Mouse (Mus musculus) urinary bladder, postnatal 4 days (tissue): Measurements from ENCODE around the gene Dupd1.

Source experiments
- DNase-seq, 2 experiments: peaks; one replicate each; pipeline ENCODE4 v3.0.0; 2021 to 2022; ENCODE audit warnings: low spot score in 2 of 2

Gene Dupd1

DNA sequence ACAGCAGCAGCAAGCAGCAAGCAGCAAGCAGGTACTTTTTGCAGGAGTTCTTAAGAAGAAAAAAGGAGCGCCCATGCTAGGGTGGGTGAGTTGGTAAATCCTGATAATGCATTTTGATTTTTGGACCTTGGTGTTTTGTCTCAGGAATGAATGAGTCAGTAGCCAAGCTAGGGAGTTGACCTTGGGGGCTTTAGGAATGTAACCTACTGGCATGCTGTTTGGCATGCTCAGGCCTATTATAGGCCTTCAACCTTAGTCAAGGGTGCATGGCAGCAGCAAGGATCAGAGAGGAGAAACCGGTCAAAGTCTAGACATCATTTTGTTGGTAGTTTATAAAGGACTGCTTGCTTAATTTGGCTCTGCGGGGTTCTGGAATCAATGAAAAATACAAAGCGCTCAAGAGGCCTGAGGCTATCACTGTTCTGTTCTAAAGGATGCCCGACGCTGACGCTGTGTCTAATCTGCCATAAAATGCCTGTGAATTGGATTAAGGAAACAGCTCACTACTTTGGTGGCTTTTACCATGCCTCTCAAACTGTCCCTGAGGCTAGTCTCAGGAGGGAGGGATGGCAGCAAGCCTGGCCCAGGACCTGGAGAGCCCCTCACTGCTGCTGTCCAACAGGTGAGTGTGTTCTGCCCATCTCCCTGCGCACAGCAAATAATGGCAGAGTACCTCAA, 7.8 kb upstream of the Dupd1 start:
- no peak for DNase-seq

DNA sequence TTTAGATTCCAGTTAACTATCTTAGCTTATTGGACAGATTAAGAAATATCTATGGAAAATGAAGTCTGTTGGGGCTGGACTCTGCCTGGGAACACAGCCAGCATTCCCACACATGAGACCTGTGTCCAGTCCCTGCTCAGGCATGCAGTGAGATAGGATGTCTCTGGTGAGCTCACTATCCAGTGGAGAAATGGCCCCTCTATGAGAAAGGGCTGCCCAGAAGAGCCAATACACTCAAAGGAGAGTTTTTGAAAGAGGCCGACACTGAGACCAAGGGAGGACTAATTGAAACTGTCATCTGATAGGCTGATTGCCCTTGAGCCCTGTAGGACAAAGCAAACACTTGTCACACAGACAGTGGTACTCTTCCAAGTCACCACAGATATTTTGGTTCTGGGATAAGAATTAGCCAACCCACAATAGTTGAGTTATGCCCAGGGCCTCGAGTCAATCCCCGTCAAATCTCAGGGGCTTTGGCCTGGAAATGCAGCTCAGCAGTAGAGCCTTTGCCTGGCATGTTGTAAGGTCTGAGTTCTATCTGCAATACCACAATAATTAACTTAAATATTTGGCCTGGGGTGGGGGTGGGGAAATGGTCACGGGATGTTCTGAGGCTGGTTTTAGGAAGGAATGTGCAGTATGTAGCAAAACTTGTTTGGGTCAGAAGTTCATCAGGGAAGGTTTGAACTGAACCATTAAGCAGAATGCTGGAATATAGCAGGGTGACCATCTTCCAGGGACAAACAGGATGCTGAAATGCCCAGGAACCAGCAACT, 6.2 kb upstream of the Dupd1 start:
- no peak for DNase-seq

DNA sequence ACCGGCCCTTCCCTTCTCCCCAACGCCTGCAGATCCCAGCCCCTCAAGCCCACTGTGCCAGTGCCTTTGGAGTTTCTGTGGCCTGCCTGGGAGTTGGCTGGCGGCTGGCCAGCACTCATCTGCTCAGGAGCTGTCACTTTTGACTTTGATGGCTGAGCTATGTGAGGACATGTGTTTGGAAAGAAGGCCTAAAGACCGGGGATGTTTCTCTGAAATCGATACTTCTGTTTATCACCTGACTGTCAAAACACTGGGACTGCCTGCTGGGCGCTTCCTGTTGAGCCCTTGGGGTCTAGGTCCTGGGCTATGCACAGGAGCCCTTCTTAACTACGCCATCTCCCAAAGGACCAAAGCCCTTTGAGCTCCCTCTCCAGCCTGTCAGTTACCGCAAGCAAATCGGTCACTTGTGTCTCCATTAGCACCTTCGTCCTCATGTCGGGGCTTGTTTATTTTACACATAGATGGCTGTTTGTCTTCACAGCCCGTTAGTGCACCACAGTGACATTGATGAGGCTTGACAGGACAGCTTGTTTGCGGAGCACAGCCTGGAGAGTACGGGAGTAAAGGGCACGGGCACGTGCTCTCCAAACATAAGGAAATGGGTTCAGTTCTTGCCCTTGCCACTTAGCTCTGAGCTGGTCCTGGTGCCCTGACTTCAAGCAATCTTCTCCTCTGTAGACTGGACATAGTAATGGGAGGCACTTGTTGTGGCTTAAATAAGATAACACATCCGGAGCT, 5.4 kb upstream of the Dupd1 start:
- DNase-seq = no peak

- DNase-seq = no peak
Observed at GRCm38 (mm10) chr14:21711231-21711630, 3.1 kb downstream of the Dupd1 start.

DNA sequence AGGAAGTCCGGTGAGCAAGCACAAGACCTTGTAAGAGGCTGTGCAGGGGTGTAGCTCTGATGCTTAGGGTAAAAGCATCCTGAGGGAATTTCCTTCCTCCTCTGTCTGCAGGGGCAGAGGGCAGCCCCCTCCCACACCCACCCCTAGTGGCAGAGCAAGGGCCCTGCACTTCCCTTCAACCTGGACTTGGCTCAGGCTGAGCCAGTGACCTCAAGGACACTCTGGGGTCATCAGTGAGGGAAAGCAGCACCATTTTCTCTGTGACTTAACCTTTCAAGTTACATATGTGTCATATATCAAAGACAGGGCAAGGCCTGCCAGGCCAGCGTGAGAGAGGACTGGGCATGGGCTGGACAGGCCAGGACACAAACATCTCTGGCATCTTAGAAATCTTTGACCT, 4.8 kb downstream of the Dupd1 start:
- DNase-seq = no peak

DNA sequence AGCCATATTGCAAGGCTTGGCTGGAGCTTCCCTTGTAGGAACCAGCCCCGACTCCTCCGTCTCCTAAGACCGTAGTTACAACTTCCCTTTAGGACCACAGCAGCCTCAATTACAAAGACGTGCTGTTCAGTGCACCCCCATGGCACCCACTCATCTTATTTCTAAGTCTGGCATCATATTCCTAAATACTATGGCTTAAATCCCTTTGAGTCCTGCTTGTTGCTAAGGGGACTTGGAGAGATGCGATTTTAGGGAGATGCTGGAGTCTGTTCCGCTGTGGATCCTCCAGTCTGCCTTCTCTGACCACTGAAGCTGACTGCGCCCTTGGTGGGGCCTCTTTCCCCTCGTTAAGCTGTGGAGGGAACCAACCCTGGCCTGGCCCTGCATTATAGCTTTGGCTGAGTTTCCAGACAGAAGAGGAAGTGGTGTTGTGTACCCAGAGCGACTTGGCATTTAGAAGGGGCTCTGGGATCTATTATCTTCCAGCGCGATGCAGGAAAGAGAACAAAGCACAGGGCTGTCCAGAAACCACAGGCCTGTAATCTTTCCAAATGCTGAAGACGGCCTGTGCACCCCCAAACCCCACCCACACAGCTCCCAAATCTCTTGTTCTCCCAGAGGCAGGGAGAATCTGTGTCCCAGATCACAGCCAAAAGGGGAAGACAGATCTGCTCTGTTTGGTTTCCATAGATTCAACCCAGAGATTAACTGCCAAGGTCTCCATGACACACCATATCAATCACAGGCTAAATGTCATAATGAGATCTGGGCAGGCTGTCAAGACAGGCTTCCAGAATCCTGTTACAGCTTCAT, 7.4 kb downstream of the Dupd1 start:
- peak in 1 of 2 experiments; percentile 39 for DNase-seq

GRCm38 (mm10) chr14:21705462-21705861, 8.9 kb downstream of the Dupd1 start:
- no peak for DNase-seq

GRCm38 (mm10) chr14:21703255-21703654, 11.1 kb downstream of the Dupd1 start:
- no peak for DNase-seq

- DNase-seq = no peak
Observed at GRCm38 (mm10) chr14:21702691-21703090, 11.7 kb downstream of the Dupd1 start.

DNA sequence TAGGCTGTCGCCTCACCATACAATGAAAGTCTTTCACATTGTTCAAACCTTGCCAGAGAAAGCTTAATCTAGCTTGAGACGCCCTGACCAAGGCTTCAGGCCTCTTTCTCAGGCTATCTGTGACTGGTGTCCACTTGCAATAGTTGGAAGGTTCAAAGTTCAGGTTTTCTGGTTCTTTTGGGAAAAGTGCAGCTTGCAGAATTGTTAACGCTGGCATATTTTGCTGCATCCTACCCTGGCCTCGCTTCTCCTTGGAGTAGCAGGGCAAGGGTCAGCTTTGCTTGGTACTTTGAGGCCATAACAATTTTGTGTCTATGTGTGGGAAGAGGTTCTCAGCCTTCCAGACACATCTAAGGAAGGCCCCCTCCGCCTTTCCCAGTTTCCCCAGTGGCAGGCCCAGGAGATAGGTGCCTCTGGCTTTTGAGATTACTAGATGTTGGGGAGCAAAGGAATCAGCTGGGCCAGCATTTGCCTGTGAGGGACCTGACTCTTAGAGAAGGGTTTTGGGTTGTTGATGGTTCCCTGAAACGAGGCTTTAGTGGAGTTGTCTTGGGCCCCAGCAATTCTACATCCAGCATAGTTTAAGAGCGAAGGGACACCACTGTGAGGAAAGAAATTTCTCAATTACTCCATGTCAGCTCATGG, 18.1 kb downstream of the Dupd1 start:
- no peak for DNase-seq

DNA sequence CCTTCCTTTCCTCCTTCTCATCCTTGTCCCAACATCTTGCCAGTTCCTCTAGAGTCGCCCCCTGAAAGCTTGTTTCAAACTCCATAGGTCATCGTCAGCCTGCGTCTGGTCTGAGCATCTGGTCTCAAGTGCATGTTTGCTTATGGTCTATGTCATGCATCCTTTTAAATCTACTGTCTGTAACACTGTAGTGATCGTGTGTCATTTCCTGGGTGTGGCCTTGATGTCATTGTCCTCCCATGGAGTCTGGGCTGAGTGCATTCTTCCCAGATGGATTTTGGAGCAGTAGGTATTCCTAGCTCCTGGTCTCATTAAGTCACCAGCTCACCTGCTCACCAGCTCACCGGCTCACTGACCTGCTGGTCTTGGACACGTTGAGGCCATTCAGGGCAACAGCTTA, 19.4 kb downstream of the Dupd1 start:
- no peak for DNase-seq

DNA sequence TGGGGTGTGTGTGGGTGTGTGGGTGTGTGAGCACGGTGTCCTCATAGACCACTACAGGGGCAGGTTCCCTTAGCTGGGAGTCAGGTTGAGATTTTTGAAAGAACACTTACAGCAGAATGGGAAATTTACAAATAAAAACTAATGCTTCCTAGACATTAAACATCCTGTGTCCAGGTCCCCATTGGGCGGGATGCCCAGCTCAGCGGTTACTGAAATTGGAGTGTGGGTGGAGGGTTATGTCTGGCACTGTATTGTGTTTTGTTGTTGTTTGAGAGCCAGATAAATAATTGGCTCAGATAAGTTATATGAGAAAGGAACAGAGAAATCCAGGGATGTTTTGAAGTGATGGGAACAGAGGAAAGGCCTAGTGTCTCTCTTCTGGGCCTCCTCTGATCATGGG, 23.3 kb downstream of the Dupd1 start:
- no peak for DNase-seq

DNA sequence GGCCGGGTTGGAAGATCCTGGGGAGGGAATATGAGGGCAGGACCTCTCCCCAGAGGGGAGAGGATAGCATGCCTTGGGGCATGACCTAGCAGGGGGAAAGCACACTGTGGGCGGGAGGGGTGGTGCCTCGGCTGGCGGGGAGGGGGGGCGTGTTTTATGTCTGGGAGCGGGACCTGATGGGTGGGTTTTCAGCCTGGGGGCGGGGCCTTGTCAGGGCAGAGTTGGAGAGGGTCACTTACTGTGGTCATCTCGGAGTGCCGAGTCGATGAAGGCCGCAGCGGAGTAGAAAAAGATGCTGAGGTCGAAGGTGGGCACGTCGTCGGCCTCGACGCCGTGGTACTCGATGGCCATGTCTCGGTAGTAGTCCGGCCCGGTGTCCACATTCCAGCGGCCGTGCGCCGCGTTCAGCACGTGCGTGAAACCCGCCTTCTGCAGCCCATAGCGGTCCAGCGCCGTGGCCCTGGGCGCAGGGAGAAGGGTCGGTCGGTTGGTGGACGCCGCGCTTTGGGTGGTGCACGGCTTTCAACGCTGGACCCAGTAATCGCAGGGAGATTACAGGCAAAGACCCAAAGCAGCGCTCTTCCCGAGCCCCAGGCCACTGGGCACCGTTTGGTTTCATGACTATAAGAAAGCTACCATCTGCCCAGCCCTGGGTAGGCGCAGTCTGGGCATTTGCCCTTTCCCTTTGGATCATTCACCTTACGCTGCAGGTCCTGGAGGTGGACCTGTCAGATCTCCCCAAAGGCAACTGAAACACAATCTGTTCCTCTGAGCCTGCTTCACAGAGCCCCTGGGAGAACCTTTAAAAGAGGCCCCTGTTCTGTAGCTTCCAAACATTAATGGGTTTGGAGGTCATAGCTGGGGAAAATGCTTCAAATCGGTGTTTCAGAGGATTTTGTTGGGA, 27.7 kb downstream of the Dupd1 start:
- no peak for DNase-seq

DNA sequence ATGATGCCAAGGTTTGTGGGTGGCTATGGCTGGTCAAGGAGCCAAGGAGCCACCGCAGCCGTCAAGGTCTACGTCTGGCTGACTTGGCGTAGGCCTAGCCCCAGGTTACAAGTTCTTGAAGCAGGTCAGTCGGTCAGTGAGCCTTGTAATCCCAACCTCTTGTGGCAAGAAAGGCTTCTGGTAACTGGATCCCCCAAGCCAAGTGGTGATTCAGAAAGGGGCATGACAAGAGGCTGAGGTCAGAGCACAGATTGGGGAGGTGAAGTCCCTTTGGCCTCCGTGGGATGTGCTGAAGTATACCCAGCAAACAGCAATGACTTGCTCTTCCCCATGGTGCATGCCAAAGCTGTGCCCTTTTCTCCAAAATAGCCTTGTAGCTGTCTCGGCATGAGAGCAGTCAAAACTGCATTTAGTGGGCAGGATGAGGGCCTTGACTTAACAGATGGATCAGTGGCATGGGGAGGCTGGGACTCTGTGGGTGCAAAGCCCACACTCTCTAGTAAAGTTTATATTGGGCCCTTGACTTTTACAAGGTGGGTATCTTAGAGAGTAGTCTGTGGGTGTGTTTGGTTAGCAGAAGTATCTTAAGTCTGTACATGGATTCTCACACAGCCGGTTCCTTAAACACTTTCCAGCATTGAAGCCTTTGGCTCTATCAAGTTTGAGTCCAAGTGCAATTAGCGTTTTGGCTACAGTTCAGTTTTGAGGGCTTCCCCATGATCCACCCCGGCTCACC, 28.8 kb downstream of the Dupd1 start:
- no peak for DNase-seq

DNA sequence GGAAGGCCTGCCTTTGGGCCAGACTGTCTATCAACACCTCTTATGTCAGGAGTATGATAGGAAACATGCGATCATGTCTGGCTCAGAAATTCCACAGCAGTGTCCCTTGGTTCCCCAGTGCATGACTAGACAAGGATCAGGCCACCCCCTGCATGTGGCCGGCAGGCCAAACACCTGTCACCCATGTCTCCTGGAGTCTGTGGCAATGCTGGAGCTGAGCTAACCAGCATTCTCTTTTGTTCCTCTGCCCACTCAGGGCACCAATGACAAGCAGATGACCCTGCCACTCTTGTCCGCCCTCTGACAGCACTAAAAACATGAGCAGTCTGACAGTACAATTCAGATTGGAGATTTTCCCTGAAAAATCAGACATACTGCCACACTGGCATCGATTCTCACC, 30.5 kb downstream of the Dupd1 start:
- no peak for DNase-seq

DNA sequence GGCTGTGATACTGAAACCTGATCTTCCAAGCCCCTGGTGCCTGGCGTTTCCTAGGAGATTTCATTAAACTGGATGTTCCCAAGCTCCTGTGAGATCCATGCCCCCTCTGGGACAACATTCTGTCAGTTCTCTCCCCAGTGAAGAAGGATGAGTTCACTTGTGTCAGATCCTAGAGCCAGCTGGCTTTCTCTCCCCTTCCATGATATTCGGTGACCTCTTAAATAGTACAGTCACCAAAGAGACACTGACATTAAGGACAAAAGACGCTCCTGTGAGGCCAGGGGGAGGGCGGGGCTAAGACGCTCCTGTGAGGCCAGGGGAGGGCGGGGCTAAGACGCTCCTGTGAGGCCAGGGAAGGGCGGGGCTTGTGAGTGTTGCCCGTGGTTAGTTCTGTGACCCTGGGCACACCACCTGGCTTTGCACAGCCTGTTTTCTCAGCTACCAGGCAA, 31.7 kb downstream of the Dupd1 start:
- no peak for DNase-seq

DNA sequence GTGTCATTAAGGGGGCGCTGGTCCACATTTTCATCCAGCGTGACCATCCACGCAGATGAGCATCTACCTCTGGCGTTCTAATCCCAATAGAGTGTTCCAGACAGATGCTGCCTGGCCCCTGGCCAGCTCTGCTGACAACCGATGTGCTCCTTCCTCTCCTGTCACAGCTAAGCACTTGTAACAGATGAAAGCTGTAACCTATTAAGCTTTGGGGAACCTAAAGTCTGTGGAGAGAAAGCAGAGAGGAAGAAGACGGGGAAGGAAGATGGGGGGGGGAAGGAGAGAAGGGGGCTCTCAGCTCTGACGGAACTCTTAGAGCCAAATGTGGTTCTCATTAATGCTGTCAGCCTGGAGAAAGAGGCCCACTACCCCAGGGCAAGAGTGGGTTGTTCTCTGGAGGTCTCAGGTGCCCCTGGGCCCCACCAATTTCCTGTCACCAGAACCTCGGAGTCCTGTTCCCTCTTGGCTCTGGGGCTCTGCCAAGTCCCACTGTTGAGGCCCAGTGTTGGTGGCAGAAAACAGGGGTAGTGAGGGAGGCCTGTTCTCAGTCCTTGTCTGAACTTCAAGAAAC, 34.7 kb downstream of the Dupd1 start:
- DNase-seq = no peak

DNA sequence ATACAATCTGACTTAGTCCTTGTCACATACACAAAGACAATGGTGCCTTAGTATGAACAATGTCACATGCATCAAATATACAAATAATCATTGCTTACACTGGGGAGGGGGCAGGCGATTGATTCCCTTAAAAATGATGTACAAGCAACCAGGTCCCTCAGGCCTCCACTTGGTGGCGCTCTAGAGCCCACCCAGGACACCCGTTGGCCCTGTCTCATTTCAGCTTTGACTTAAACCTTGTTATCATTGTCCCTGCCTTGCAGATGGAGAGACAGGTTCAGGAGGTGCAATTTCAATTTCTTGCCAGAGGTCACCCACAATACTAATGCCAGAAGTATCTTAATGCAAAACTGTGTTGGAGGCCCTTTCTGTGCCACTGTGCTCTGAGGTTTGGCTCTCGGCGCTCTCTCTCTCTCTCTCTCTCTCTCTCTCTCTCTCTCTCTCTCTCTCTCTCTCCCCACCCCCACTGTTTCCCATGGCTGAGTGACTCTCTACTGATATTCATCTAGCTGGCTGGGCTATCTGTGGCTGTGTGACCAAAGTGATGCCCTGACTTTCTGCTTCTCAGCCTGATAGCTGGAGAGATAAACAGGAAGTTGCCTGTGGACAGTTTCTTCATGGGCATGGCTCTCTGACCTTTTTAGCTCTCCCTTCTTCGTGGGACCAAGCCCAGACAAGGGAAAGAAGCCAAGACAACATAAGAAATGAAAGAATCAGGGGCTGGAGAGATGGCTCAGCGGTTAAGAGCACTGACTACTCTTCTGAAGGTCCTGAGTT, 35.7 kb downstream of the Dupd1 start:
- DNase-seq = no peak
